Mouse (Mus musculus) heart, adult 9 months (tissue): ENCODE measurements at regions not wholly inside any gene's neighbourhood (a gene's known extent, or its start where the extent isn't known, plus 50 kb on each side); places are given as distances from the start of the nearest gene placed in this dataset.
A peak's percentile ranks its signal among the peaks of the same experiment; 100 is the strongest.

Source experiments
- DNase-seq, 2 experiments: peaks; one replicate each; pipeline ENCODE4 v3.0.0; 2022; ENCODE audit warnings: low spot score in 2 of 2

GRCm38 (mm10) chr15:31087607-31088006 is 136.5 kb upstream of the Dap start:
- DNase-seq: no peak

GRCm38 (mm10) chr15:31091916-31092570 is 132.1 kb upstream of the Dap start:
- no peak for DNase-seq

GRCm38 (mm10) chr15:31096206-31096605 is 127.9 kb upstream of the Dap start:
- no peak for DNase-seq

- no peak for DNase-seq
Observed at GRCm38 (mm10) chr15:31097301-31097700, 126.8 kb upstream of the Dap start.

- DNase-seq: peak; percentile 17 to 58
Observed at GRCm38 (mm10) chr15:31104743-31105142, 119.4 kb upstream of the Dap start.

GRCm38 (mm10) chr15:31106907-31107306 is 117.2 kb upstream of the Dap start:
- no peak for DNase-seq

GRCm38 (mm10) chr15:31113216-31113615 is 110.9 kb upstream of the Dap start:
- DNase-seq: no peak

- no peak for DNase-seq
Observed at GRCm38 (mm10) chr15:31117338-31117737, 106.8 kb upstream of the Dap start.

- no peak for DNase-seq
Observed at GRCm38 (mm10) chr15:31120147-31120546, 104.0 kb upstream of the Dap start.

GRCm38 (mm10) chr15:31125784-31126183 is 98.3 kb upstream of the Dap start:
- no peak for DNase-seq

- DNase-seq: no peak
Observed at GRCm38 (mm10) chr15:31126999-31127398, 97.1 kb upstream of the Dap start.

- DNase-seq: no peak
Observed at GRCm38 (mm10) chr15:31134891-31135290, 89.2 kb upstream of the Dap start.

- no peak for DNase-seq
Observed at GRCm38 (mm10) chr15:31138637-31139036, 85.5 kb upstream of the Dap start.

GRCm38 (mm10) chr15:31141750-31142149 is 82.4 kb upstream of the Dap start:
- no peak for DNase-seq

GRCm38 (mm10) chr15:31148251-31149145 is 75.6 kb upstream of the Dap start:
- DNase-seq: no peak

- DNase-seq: no peak
Observed at GRCm38 (mm10) chr15:31149855-31150254, 74.3 kb upstream of the Dap start.

GRCm38 (mm10) chr15:31150546-31151471 is 73.3 kb upstream of the Dap start:
- DNase-seq: peak in 1 of 2 experiments; percentile 19

- DNase-seq: no peak
Observed at GRCm38 (mm10) chr15:31155141-31155540, 69.0 kb upstream of the Dap start.

- DNase-seq: no peak
Observed at GRCm38 (mm10) chr15:31166543-31167105, 57.5 kb upstream of the Dap start.

- no peak for DNase-seq
Observed at GRCm38 (mm10) chr15:31167506-31167905, 56.6 kb upstream of the Dap start.

- DNase-seq: no peak
Observed at GRCm38 (mm10) chr15:31168191-31168590, 55.9 kb upstream of the Dap start.
